Mouse (Mus musculus) cortical plate, adult 2 months (tissue): Measurements from ENCODE around the gene Khnyn. TPM values are rescaled to one million over a fixed set of nuclear protein-coding genes. Genes with fewer than 3 reads are reported as not detected.

Experiments used
- H3K27ac ChIP-seq: fragments of 200-500 bp; 2 replicates; pipeline ENCODE4 v1.5.1; 2012; ENCODE audit warnings: low read length, control low read depth, inconsistent platforms; ENCODE audit not compliant: insufficient read depth
- H3K4me1 ChIP-seq: fragments of 200-500 bp; 2 replicates; pipeline ENCODE4 v1.6.1; 2011; ENCODE audit warnings: low read length; ENCODE audit not compliant: control insufficient read depth, insufficient read depth
- H3K4me3 ChIP-seq: fragments of 200-500 bp; 2 replicates; pipeline ENCODE4 v1.5.1; 2011; ENCODE audit warnings: mild to moderate bottlenecking, low read length, control low read depth; ENCODE audit not compliant: insufficient read depth
- CTCF ChIP-seq: fragments of 200-500 bp; IDR thresholded peaks from 2 replicates; pipeline ENCODE4 v1.5.1; 2011; ENCODE audit warnings: mild to moderate bottlenecking, control low read depth, low read length; ENCODE audit not compliant: insufficient read depth; ENCODE audit errors: extremely low read depth
- POLR2A ChIP-seq: fragments of 200-500 bp; IDR thresholded peaks from 2 replicates; pipeline ENCODE4 v1.6.1; 2011; ENCODE audit warnings: mild to moderate bottlenecking, low read length, control low read depth; ENCODE audit not compliant: insufficient read depth; ENCODE audit errors: extremely low read depth
- polyA plus RNA-seq: library from polyadenylated mRNA; depleted of rRNA; stranded (reverse); fragments of >200 nt; gene quantifications from 2 replicates; pipeline ENCODE4 v1.2.3, GENCODE M21; 2012; rRNA removed

Gene Khnyn
- 11.4 TPM in 2 replicates for polyA plus RNA-seq

- H3K4me3 ChIP-seq = peak within 1 kb of the TSS; percentile 51
- TF ChIP-seq POLR2A (peak; percentile 78), CTCF (no peak)
Measured at GRCm38 (mm10) chr14:55884713-55885113, at the start of gene Khnyn. Gene Khnyn (plus strand): TSS chr14:55884947.

GRCm38 (mm10) chr14:55838312-55838711, 46.4 kb upstream of the Khnyn start:
- TF ChIP-seq CTCF (no peak), POLR2A (no peak)
- H3K4me1 ChIP-seq = no peaks in the 10 kb centered on the region
- H3K4me3 ChIP-seq = no peak overlapping the region
- H3K27ac ChIP-seq = no peak overlapping the region

More at GRCm38 (mm10) chr14:55884713-55885113, at the start of gene Khnyn:
- Histone ChIP-seq H3K27ac (peak within 1 kb of the TSS; percentile 49; the same call in 1 of the 2 replicates), H3K4me1 (no peaks in the 10 kb centered on the region; the same call in 1 of the 2 replicates)

DNA sequence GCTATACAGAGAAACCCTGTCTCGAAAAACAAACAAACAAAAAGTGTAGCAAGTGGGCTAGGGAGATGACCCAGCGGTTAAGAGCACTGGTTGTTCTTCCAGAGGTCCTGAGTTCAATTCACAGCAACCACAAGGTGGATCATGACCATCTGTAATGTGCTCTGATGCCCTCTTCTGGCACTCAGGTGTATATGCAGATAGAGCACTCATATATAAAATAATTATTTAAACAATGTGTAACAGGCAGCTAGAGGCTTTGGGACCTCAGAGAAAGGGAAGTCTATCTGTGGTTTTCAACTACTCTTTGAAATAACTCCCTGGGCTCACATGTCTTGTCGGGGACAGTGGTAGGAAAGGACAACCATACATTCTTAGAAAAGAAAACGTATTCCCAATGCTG, 46.0 kb upstream of the Khnyn start:
- H3K4me3 ChIP-seq = no peak overlapping the region
- TF ChIP-seq POLR2A (no peak), CTCF (no peak)
- H3K27ac ChIP-seq = no peak overlapping the region
- no peaks in the 10 kb centered on the region for H3K4me1 ChIP-seq

- TF ChIP-seq POLR2A (no peak), CTCF (no peak)
- no peak overlapping the region for H3K4me3 ChIP-seq
Measured at GRCm38 (mm10) chr14:55840853-55841366, 43.8 kb upstream of the Khnyn start.

GRCm38 (mm10) chr14:55842794-55843193, 42.0 kb upstream of the Khnyn start:
- TF ChIP-seq CTCF (no peak), POLR2A (no peak)
- Histone ChIP-seq H3K4me3 (no peak overlapping the region), H3K4me1 (no peaks in the 10 kb centered on the region), H3K27ac (no peak overlapping the region)

More at GRCm38 (mm10) chr14:55840853-55841366, 43.8 kb upstream of the Khnyn start:
- no peak overlapping the region for H3K27ac ChIP-seq
- no peaks in the 10 kb centered on the region for H3K4me1 ChIP-seq

DNA sequence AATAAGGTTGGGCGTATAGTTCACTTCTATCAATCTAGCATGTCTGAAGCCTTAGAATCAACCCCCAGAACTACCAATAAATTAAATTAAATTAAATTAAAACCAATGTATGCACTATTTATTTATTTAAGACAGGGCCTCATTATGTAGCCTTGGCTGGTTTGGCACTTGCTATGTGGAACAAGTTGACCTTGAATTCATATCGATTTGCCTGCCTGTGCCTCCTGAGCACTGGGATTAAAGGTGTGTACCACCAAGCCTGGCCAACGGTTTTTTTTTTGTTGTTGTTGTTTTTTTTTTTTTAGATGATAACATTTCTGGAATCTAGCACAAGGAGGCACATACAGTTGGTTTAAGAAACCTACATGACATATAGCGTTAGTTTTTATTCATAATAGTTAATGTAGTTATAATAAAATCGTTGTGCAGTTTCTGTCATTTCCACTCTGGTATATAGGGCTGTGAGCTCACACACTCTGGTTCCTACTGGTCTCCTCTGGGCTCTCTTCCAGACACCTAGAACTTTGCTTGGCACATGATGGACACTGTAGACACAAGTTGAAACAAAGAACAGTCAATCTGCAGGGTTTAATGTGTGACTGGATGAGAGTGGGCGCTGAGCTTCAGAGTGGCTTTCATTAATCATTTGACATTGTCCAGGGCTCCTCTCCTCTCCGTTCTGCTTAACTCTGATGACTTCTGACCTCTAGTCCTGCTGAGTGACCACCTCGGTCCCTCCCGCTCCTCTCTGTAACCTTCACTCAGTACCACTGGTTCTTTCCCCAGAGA, 39.0 kb upstream of the Khnyn start:
- H3K4me3 ChIP-seq = no peak overlapping the region
- H3K27ac ChIP-seq = no peak overlapping the region
- TF ChIP-seq CTCF (no peak), POLR2A (no peak)
- H3K4me1 ChIP-seq = no peaks in the 10 kb centered on the region

- TF ChIP-seq CTCF = no peak
- TF ChIP-seq POLR2A = no peak
- Histone ChIP-seq H3K27ac (no peak overlapping the region), H3K4me3 (no peak overlapping the region), H3K4me1 (no peaks in the 10 kb centered on the region)
Measured at GRCm38 (mm10) chr14:55850885-55851284, 33.9 kb upstream of the Khnyn start.

GRCm38 (mm10) chr14:55852646-55853551, 31.8 kb upstream of the Khnyn start:
- H3K4me3 ChIP-seq = peak overlapping the region; percentile 51; the same call in 1 of the 2 replicates
- no peak overlapping the region for H3K27ac ChIP-seq
- no peaks in the 10 kb centered on the region; the same call in 1 of the 2 replicates for H3K4me1 ChIP-seq
- TF ChIP-seq POLR2A (no peak), CTCF (no peak)

- Histone ChIP-seq H3K4me3 (peak within 1 kb of the TSS; percentile 51), H3K27ac (peak within 1 kb of the TSS; percentile 48; the same call in 1 of the 2 replicates), H3K4me1 (no peaks in the 10 kb centered on the region; the same call in 1 of the 2 replicates)
- TF ChIP-seq POLR2A (no peak), CTCF (no peak)
Measured at GRCm38 (mm10) chr14:55853621-55854285, 31.0 kb upstream of the Khnyn start, which contains the start of gene Nynrin. Gene Nynrin (plus strand): TSS chr14:55854010.
